19 mouse cellular contexts compared by ENCODE assay signal in the genomic region with DNA sequence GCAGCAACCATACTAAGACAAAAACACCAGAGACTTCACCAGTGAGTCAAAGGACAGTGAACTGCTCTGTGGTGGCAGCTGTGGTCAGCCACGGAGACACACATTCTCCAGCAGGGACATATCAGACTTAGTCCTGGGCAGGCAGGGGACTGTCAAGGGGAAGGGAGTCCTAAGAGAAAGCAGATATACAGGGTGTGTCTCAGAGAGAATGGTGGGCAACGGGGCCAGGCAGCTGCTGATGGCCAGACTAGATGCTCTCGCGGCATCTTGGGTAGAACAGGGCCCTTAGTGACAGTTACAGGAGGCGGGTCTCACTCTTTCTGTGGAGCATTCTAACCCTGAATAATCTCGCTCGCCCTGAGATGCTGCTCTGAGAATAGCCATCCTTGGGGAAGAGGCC. TPM values are rescaled to one million over a fixed set of nuclear protein-coding genes. Genes with fewer than 3 reads are reported as not detected.
DNase-seq lines count a peak whose midpoint lies in the region; ATAC-seq lines count a peak whose summit lies in the region.
"Had no signal": no experiment of that assay in that cellular context is flagged by ENCODE, and none has a peak within 500 bp of the region (broad histone marks: within the 10 kb centered on the region; RNA-seq: fewer than 3 reads in every experiment).

No protein-coding gene starts in this region.

- H3K27ac ChIP-seq in liver, embryonic 11.5 days (ENCODE audit: low read depth, low read length), result no peak overlapping the region
- H3K27ac ChIP-seq in liver, embryonic 15.5 days (replicated peaks), result peak overlapping the region; percentile 64
- H3K27ac ChIP-seq: embryonic facial prominence, embryonic 10.5 days; heart, embryonic 13.5 days; hindbrain, embryonic 12.5 days had no signal

- H3K4me2 ChIP-seq in liver, embryonic 11.5 days, result peak overlapping the region; percentile 37
- H3K4me2 ChIP-seq in liver, embryonic 15.5 days, result peak overlapping the region; percentile 62
- H3K4me2 ChIP-seq: heart, embryonic 13.5 days; hindbrain, embryonic 12.5 days had no signal

- H3K4me1 ChIP-seq in liver, embryonic 11.5 days (replicated peaks; ENCODE audit: control insufficient read depth, insufficient read depth, low read length), result peaks cover 5% of the 10 kb centered on the region; the same call in 1 of the 2 replicates
- peaks cover 21% of the 10 kb centered on the region for H3K4me1 ChIP-seq in liver, embryonic 15.5 days (replicated peaks)
- H3K4me1 ChIP-seq: embryonic facial prominence, embryonic 10.5 days; heart, embryonic 13.5 days; hindbrain, embryonic 12.5 days had no signal

- intact Hi-C loops in left cerebral cortex, postnatal 36 days (cut with DNase I), result no loop called here

- peaks cover 6% of the 10 kb centered on the region; the same call in 1 of the 2 replicates for H3K36me3 ChIP-seq in liver, embryonic 11.5 days (ENCODE audit: control insufficient read depth, insufficient read depth, low read length)
- H3K36me3 ChIP-seq in liver, embryonic 15.5 days (replicated peaks), result 0 out of 2 replicates have a peak, but pooled peaks cover 12% of the 10 kb centered on the region

- H3K27me3 ChIP-seq in liver, embryonic 11.5 days (replicated peaks; ENCODE audit: control insufficient read depth, insufficient read depth, low read length), result no peaks in the 10 kb centered on the region
- H3K27me3 ChIP-seq in liver, embryonic 15.5 days, result no peaks in the 10 kb centered on the region
- H3K27me3 ChIP-seq: heart, embryonic 13.5 days; hindbrain, embryonic 12.5 days had no signal

- ATAC-seq in common myeloid progenitor, adult 5-6 weeks (replicated peaks; ENCODE audit: low read depth, poor library complexity, severe bottlenecking), result peak; percentile 72
- peak; percentile 73 for ATAC-seq in liver, embryonic 11.5 days (replicated peaks; ENCODE audit: low FRiP score)
- peak; percentile 82 for ATAC-seq in liver, embryonic 15.5 days (ENCODE audit: insufficient read depth)
- ATAC-seq in megakaryocyte-erythroid progenitor cell, adult 5-6 weeks (replicated peaks; ENCODE audit: low FRiP score, low TSS enrichment, poor library complexity, severe bottlenecking), result peak; percentile 29; the same call in 1 of the 2 replicates
- ATAC-seq: forebrain, postnatal 0 days; hindbrain, embryonic 16.5 days; inflammation-experienced regulatory T-cells, adult 6 months had no signal

- no peak overlapping the region for H3K4me3 ChIP-seq in liver, embryonic 11.5 days (ENCODE audit: low read depth, low read length)
- peak overlapping the region; percentile 44 for H3K4me3 ChIP-seq in liver, embryonic 15.5 days (replicated peaks)
- H3K4me3 ChIP-seq: embryonic facial prominence, embryonic 10.5 days; heart, embryonic 13.5 days; hindbrain, embryonic 12.5 days had no signal

- no peak for DNase-seq in liver, embryonic 11.5 days (ENCODE audit: low spot score)
- no peak for DNase-seq in cerebellum, adult 11 months
- DNase-seq in left cerebral cortex, postnatal 36 days (ENCODE audit: low spot score in 2 of 2), result no peak
- DNase-seq in urinary bladder, postnatal 36 days (ENCODE audit: low spot score in 2 of 2), result no peak
- DNase-seq: adrenal gland, postnatal 10 days; cerebellum, adult 18-20 months; cerebellum, adult 9-11 months; cerebellum, postnatal 36 days; forebrain, postnatal 0 days; gastrocnemius, postnatal 14 days; heart, postnatal 4 days had no signal

- H3K9me3 ChIP-seq in liver, embryonic 11.5 days (ENCODE audit: control insufficient read depth, low read length), result no peaks in the 10 kb centered on the region
- H3K9me3 ChIP-seq in liver, embryonic 15.5 days (replicated peaks), result no peaks in the 10 kb centered on the region
- H3K9me3 ChIP-seq: embryonic facial prominence, embryonic 10.5 days; heart, embryonic 13.5 days; hindbrain, embryonic 12.5 days had no signal

- H3K9ac ChIP-seq in liver, embryonic 11.5 days (ENCODE audit: low read depth, low read length), result no peak overlapping the region
- peak overlapping the region; percentile 35; the same call in 1 of the 2 replicates for H3K9ac ChIP-seq in liver, embryonic 15.5 days
- H3K9ac ChIP-seq: forebrain, postnatal 0 days; heart, embryonic 13.5 days; hindbrain, embryonic 12.5 days had no signal

- 46% methylated on average over 7 of the region's 7 CpGs for WGBS in liver, embryonic 11.5 days
- 22% methylated on average over 7 of the region's 7 CpGs for WGBS in liver, embryonic 15.5 days (ENCODE audit: insufficient replicate concordance)

RNA-seq across cellular contexts. Expression of a gene that starts 34.3 kb away (rescaled TPM):
- 1.7 TPM in 1 of 2 replicates, not detected in the other for total RNA-seq in common myeloid progenitor, adult 5-6 weeks (2017)
- polyA plus RNA-seq in liver, embryonic 11.5 days (2014; fragmentation: Nextera tagmentation; extraction: Ambion mirVana), result 3.2 and 4.5 TPM in 2 replicates
- polyA plus RNA-seq in liver, embryonic 15.5 days (2015; fragmentation: Nextera tagmentation; extraction: Ambion mirVana), result 5.8 and 6.9 TPM in 2 replicates
- total RNA-seq in megakaryocyte-erythroid progenitor cell, adult 5-6 weeks (2014; fragmentation: Nextera tagmentation), result 0.35 TPM in 1 of 2 replicates, not detected in the other
- total RNA-seq in megakaryocyte-erythroid progenitor cell, adult 5-6 weeks (2017), result not detected in 2 replicates
- total RNA-seq in left cerebral cortex, postnatal 36 days (2021), result under 1 TPM in 1 of 2 experiments, not detected in 1; 0.30 TPM

RNA-seq across cellular contexts. Expression of a gene that starts 53.1 kb away (rescaled TPM):
- total RNA-seq in common myeloid progenitor, adult 5-6 weeks (2017), result 34.9 and 50.2 TPM in 2 replicates
- polyA plus RNA-seq in liver, embryonic 11.5 days (2014; fragmentation: Nextera tagmentation; extraction: Ambion mirVana), result 68.7 and 73.8 TPM in 2 replicates
- 37.1 and 40.1 TPM in 2 replicates for polyA plus RNA-seq in liver, embryonic 15.5 days (2015; fragmentation: Nextera tagmentation; extraction: Ambion mirVana)
- total RNA-seq in megakaryocyte-erythroid progenitor cell, adult 5-6 weeks (2014; fragmentation: Nextera tagmentation), result 27.5 and 63.2 TPM in 2 replicates
- total RNA-seq in megakaryocyte-erythroid progenitor cell, adult 5-6 weeks (2017), result 35.5 and 46.5 TPM in 2 replicates
- total RNA-seq in left cerebral cortex, postnatal 36 days (2021), result 10 to 100 TPM; 48.7 to 53.4 TPM

Comparison
In these comparisons a context has a peak if more than half of its experiments do, and no peak if none do; other contexts are left out.
1. ATAC-seq: peak in every context shown above with its lines; median percentile 82 in liver, embryonic 15.5 days; 73 in liver, embryonic 11.5 days; 72 in common myeloid progenitor, adult 5-6 weeks; 29 in megakaryocyte-erythroid progenitor cell, adult 5-6 weeks.